Mouse (Mus musculus) thymus, postnatal 10 days (tissue): ENCODE measurements around the gene Tnfrsf1a.

Source experiments
- DNase-seq, 2 experiments: peaks; one replicate each; pipeline ENCODE4 v3.0.0; 2021; ENCODE audit warnings: low spot score in 2 of 2

Tnfrsf1a gene

DNA sequence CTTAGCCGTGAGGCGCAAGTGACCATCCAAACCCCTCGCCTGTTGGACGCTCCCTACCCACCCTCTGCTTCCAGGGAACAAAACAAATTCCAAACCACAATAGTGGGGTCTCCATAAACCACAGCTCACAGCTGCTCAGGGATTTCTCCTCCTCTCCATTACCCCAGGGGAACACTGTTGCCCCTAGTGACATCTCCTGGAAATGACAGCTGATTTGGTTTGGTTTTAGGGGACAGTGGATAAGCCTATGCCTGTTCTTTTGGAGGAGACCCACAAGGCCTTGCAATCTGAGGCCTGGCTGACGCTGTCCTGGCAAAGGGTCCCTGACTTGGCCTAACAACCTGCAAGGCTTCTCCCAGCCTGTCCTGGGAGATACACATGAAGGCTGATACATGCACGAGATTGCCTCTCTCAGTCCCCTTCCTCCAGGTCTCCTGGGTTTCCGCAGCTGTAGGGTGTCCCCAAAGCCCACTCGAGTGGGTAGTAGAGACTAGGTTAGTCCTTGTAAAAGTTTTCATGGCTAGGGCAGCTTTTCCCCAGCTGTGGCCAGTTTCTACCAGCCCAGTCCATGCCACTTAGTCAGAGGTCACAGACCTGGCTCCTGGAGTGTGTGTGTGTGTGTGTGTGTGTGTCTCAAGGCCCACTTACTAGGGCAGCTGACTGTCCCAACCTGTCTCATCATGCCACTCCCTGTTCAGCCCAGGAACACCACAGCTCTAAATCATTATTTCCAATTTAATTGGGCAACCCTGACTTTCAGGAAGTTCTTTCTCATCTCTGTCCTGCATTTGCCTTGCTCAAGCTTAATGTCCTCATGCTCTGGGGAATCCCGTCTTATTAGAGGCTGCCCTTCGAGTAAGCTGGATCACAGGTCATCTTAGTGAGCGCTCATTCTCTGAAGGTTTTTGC lies 36.2 kb downstream of the Tnfrsf1a start:
- no peak for DNase-seq

DNA sequence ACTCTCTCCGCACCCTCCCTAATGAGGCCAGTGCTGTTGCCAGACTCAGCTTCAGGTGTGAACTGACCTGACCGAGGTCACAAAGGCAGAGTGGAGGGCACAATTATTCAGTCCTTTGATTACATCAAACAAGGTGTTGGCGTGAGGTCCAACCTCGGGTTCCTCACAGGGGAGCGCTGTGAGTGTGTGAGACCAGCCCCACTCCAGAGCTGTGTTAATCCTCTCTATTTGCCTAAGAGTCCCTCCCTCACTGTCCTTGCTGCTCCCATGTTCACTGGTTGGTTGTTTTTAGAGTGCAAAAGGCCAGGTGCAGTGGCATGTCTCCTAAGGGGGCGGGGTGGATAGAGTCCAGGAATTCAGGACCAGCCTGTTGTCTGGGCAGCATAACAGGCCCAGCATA lies 36.9 kb downstream of the Tnfrsf1a start:
- DNase-seq = no peak

DNA sequence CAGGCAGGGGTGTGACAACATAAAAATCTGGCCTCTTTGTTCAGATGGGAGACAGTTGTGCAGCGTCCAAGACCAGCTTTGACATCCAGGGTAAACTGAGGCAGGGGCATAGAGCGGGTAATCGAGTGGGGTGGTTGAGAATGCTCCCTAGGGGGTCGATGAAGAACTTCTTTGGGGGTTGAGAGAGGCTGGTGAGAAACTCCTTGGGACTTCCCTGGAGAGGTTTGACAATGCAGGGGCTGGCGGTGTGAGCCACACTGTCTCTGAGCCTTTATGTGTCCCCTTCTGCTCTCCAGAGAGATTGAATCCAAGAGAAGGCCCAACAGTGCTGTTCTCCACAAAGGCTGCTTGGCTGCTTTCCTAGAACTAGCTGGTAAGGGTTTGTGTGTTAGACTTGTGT lies 40.7 kb downstream of the Tnfrsf1a start:
- DNase-seq = no peak

DNA sequence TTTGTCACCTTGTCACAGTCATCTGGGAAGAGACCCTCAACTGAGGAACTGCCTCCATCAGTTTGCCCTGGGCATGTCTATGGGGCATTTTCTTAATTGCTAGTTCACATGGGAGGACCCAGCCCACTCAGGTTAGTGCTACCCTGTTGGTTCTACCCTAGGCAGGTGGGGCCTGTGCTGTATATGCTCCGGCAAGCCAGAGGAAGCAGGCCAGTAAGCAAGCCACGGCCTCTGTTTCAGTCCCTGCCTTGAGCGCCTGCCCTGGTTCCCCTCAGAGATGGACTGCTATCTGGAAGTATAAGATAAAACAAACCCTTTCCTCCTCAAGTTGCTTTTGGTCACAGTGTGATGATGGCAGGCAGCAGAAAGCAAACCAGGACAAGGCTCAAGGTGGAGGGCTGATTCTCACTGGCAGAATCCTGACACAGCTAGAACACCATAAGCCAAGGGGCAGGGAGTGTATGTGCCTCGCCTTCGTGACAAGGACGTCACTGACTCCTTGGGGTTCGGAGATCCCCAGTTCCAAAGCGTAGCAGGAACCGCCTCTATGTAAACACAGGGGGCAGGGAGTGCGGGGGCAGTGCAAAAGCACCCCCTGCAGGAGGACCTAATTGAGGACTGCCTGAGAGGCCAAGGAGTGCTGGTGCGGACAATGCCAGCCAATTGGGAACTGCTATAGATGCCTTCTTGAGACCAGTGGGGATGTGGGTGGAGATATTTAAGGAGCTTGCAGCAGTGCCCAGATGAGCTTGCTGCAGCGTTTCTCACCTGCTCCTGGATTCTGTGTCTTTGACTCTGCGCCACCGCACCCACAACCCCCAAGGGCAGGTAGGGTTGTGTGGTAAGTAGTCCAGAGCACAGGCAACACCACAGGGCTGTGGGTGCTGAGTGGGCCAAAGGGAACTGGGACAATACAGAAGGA lies 56.6 kb downstream of the Tnfrsf1a start:
- DNase-seq = no peak

DNA sequence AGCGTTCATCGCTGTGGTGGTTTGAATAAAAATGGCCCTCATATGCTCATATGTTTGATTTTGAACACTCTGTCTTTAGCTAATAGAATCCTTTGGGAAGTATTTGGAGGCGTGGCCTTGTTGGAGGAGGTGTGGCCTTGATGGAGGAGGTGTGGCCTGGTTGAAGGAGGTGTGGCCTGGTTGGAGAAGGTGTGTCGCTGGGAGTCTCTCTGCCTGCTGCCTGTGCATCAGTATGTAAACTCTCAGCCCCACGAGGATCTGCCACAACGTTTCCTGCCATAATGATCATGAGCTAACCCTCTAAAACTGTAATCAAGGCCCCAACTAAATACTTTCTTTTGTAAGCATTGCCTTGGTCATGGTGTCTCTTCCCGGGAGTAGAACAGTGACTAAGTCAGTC lies 58.1 kb downstream of the Tnfrsf1a start:
- no peak for DNase-seq

DNA sequence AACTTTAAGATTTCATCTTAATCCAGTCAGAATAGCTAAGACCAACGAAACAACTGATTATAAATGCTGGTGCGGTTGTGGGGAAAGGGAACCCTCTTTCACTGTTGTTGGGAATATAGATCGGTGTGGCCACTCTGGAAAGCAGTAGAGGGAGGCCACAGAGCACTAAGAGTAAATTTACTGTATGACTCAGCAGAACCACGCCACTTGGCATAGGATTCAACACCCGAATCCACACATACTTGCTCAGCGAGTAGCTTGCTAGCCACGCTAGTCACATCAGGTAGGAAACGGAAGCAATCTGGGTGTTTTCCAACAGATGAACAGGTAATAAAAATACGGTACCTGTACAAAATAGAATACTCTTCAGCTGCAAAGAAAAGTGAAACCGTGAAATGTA lies 58.5 kb downstream of the Tnfrsf1a start:
- DNase-seq = no peak

DNA sequence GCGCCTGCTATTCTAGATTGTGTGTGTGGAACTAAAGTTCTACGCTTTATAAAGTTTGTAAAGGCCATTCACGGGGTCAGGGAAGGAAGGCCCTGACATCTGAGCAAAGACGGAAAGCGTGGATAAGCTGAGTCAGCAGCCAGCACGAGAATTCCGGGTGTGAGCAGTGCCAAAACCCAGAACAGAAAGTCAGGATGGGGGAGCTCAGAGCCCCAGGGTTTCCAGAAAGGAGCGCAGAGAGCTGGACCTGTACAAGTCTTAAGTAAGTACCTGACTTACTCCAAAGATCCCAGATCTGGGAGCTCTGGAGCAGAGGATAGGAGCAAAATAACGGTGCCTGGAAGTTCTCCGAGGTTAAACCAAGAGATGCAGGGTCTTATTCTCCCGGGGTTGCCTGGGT lies 61.4 kb downstream of the Tnfrsf1a start:
- no peak for DNase-seq

DNA sequence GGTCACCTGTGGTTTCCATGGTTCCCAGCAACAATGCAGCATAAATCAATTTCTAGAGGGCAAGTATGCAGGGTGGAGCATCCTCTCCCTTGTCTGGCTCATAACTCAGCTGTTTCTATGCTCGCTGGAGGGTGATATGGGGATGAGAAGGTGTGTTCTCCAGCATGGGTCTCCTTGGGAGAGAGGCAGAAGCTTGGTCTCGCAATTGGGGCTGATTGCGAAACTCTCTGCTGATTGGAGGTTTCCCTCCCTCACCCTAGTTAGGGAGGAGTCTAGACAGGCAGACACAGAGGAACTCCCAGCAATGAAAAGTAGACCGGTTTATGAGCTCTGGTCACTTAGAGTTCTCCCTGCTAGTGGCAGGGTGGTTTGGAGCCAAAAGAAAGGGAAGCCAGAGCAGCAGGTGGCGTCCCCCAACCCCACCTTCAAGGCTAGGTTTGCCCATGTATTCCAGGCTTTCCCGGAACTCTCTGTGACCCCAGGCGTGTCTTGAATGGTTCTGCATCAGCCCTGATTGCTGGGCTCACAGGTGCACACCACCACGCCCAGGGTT lies 61.9 kb downstream of the Tnfrsf1a start:
- DNase-seq = no peak

DNA sequence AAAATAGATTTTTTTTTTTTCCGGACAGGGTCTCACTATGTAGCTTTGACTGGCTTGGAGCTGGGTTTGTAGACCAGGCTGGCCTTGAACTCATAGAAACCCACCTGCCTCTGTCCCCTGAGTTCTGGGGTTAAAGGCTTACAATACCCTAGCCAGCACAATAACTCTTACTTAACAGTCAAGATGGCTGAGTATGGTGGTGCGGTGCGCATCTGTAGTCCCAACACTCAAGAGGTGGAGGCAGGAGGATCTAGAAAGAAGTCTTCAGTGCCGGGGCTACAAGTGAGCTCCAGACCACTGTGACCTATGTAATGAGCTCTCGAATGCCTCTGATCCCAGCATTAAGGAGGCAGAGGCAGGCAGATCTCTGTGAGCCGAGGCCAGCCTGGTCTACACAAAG lies 62.5 kb downstream of the Tnfrsf1a start:
- no peak for DNase-seq
